Mouse (Mus musculus): ENCODE data around the gene Sys1.
A peak's percentile ranks its signal among the peaks of the same experiment; 100 is the strongest.

DNA sequence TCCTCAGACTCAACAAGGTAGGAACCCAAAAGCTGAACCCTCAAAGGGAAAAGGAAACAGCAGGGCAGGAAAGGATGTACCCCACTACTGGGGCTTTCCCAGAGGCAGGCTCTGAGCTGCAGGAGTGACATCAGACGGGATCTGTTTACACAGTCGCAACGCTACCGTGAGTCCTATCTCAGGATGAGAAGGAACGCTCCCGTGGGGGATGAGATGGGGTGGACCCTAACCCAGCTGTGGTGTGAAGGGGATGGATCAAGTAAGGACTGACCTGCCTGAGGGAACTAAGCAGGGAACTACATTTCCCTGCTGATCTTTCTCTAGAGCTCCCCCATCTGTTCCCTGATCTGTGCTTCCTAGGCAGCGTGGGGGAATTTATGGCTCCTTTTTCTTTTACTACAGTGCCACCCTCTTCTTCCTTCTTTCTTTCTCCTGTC lies at the start of gene Sys1:
- TF ChIP-seq EP300 (optimal IDR thresholded peaks at IDR 0.05) (no peak), CTCF (IDR thresholded peaks at IDR 0.05; ENCODE audit: low read depth) (peak; percentile 55)
